Mouse (Mus musculus): Measurements from ENCODE around the gene Slc25a40. TPM values are rescaled to one million over a fixed set of nuclear protein-coding genes. Genes with fewer than 3 reads are reported as not detected.

Slc25a40 gene
- polyA plus RNA-seq, 1 experiment from 2014 or later, result 11.2 TPM

DNA sequence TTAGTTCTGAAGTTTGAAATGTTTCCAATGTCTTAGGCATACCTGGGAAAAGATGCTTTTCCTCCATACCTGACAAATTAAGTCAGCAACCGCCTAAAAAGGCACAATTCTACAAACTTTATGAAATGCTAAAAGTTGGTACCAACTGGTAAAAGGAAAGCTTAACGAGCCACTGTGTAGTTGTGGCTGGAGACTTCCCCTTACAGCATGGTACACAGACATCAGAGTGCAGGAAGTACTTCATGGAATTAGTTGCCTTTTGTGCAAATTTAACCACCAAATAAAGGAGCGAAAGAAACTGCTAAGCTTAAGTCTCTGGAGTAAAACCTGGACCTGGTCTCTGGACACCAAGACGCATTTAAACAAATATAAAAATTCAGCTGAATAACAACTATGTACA lies 69.1 kb downstream of the Slc25a40 start:
- Histone ChIP-seq H3K27ac (no peak overlapping the region), H3K9ac (no peak overlapping the region), H3K4me1 (replicated peaks) (no peaks in the 10 kb centered on the region), H3K9me3 (replicated peaks) (no peaks in the 10 kb centered on the region), H3K36me3 (no peaks in the 10 kb centered on the region), H3K27me3 (no peaks in the 10 kb centered on the region), H3K4me3 (no peak overlapping the region), H3K4me2 (no peak overlapping the region)
- 77% methylated on average over 4 of the region's 4 CpGs for WGBS
- ATAC-seq (replicated peaks; ENCODE audit: insufficient number of reproducible peaks, insufficient read depth, low FRiP score, low read depth), result no peak

Other genes starting within 250 kb of the Slc25a40 start
- gene Adam22, start 54.7 kb upstream of the Slc25a40 start, polyA plus RNA-seq (2015; fragmentation: Nextera tagmentation; extraction: Ambion mirVana), result 6.9 and 7.9 TPM in 2 replicates
- gene Dbf4, start 134 bp upstream of the Slc25a40 start, polyA plus RNA-seq (2015; fragmentation: Nextera tagmentation; extraction: Ambion mirVana), result 21.6 and 21.8 TPM in 2 replicates
- gene Rundc3b, start 200.1 kb downstream of the Slc25a40 start, polyA plus RNA-seq (2015; fragmentation: Nextera tagmentation; extraction: Ambion mirVana), result 0.78 and 0.93 TPM in 2 replicates
- 0.53 and 0.73 TPM in 2 replicates for gene Abcb1a, start 237.2 kb downstream of the Slc25a40 start, polyA plus RNA-seq (2015; fragmentation: Nextera tagmentation; extraction: Ambion mirVana)